Mouse (Mus musculus) lung, postnatal 4 days (tissue): Measurements from ENCODE around the gene Eif4e2.

Experiments
- DNase-seq, 2 experiments: peaks; one replicate each; pipeline ENCODE4 v3.0.0; 2021

The Eif4e2 gene

DNA sequence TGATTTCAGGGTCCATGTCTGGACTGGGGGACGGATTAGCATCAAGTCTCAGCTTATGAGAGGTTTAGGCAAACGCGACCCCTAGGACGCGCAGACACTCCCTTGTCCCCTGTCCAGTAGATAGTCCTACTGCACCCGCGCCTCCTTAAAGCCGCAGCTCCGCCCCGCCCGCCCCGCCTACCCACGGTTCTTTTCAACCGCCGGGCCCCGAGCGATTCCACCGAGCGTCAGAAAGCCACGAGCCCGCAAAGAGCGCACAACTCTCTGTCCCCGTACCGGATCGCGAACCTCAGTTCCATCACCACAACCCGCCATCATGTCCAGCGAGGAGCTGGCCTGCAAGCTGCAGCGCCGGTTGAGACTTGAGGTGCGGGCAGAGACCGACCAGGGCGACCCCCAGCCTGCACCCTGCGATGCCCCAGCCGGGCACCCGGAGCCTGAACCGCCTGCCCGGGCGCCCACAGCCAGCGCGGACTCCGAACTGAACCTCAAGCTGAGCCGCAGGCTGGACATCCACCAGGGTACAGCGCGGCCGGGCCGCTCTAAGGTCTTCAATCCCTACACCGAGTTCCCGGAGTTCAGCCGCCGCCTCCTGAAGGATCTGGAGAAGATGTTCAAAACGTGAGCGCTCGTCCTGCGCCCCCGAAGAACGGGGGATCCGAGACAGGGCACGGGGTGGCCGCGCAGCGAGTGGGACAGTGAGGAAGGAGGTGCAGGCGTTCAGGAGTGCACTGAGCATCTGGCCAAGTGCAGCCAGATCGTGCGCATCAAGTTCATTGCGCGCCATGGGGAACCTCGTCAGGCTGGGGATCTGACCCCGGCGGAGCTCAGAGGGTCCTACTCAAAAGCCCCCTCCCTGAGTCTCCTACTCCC, 50.7 kb downstream of the Eif4e2 start, which contains the start of gene Efhd1:
Gene Efhd1, plus strand, starts transcription at position 230 of the 873 bp plus-strand sequence.
- peak in 1 of 2 experiments; percentile 15 for DNase-seq

DNA sequence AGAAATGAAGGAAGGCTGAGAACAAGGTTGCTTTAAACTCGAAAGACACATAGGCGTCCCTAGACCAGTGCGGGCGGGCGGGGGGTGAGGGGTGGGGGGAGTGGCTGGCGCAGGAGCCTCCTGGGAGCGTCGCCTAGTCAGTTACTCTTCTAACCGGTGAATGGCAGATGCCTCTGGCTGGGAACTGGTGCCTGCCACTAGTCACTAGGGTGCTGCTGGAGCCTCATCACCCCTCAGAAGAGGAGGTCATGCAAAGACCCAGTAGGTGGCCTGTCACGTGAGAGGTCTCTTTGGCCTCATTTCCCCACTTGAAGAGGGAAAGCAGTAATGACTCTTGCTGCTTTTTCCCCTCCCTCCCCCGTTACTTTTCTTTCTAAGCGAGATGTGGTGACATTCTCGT, 51.5 kb downstream of the Eif4e2 start:
- no peak for DNase-seq

DNA sequence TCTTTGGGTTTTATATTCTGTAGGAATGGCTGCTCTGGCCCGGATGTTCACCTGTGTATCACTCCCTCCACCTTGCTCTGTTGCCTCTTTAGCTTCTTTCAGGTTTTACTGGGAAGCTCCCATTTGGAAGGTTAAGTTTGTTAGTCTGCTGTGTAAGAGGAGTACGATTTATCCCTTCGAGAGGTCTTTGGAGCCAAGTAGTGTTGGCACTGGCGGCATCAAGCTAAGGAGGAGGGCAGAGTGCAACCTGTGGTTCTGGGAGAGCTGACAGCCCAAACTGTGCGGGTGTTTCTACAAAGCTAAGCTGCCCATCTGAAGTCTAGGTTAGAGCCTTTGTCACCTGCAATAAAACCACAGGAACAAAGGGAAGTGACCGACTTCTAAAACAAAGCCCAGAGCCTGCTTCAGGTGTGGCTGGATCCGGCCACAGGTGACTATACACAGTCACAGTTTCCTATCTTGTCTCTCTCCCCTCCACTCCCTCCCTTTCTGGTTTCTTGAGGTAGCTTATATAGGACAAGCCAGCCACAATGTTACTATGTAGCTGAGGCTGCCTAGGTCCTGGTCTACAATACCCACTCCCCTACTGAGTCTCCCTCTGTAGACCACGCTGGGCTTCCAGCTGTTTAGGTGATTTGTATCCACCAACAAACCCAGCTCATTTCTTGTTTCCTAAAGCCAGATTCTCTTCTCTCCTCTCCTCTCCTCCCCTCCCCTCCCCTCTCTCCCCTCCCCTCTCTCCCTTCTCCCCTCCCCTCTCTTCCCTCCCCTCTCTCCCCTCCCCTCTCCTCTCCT, 52.8 kb downstream of the Eif4e2 start:
- DNase-seq = no peak

DNA sequence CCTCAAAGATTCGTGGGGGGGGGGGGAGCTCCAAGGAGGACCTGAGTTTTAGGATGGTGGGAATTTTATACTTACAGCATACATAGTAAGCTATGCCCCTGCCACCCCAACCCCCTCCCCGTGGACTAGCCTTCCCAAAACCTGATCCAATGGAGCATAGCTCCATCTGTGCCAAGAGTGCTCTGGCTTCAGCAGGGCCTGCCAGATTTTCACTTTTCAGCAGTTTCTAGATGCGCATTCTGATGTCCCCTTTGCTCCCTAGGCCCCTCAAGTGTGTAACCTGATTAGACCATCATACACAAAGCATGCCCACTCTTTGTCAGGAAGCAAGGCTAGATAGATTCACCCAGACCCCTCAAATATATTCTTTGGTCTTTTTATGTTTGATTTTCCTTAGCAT, 56.5 kb downstream of the Eif4e2 start:
- DNase-seq = no peak

DNA sequence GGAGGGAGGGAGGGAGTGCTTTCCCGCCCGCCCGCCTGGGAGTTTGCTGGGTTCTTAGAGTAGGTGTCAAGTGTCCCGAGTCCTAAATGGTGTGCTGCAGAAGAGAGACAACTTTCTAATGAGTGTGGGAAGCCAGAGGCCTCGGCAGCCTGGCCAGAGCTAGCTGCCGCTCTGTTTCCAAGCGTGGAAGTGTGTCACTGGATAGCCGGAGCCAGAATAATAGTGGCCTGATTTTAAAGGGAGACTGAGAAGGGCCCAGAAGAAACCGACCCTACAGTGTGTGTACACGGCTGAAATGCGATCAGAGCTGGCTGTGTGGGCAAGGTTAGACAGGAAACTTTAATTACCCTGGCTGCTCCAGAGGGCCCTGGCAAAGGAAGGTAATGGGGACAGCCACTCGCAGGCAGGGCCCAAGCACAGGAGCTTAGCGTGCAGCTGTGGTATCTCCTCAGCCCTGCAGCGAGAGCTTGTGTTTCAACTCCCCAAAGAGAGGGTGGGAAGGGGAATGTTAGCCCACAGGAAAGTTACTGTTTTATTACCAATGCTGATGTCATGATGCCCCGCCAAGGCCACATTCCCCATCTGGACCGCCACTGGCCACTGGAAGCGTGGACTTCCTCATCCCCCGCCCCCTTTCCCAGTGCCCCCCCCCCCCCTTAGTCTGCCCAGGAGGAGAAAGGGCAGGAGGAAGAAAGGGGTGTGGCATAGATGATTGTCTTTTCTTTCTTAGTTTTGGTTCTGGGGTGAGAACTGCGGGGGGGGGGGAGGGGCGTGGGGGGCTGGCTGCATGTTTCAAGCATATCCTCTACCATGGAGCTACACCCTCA, 57.1 kb downstream of the Eif4e2 start:
- peak in 1 of 2 experiments; percentile 39 for DNase-seq

DNA sequence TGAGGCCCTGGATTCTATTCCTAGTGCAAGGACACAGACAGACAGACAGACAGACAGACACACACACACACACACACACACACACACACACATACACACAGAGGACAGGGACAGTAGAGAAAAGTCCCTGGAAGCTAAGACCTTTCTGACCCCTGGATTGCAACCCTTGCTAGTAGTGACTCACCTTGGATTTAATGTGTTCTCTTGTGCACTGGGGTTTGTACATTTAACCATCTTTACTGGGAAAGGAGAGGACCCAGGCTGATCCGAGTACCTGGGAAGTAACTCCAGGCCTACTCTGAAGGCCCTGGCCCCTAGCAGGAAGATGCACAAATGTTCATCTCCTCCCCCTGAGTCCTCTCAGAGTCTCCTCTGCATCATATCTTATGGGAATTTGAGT, 57.9 kb downstream of the Eif4e2 start:
- no peak for DNase-seq

DNA sequence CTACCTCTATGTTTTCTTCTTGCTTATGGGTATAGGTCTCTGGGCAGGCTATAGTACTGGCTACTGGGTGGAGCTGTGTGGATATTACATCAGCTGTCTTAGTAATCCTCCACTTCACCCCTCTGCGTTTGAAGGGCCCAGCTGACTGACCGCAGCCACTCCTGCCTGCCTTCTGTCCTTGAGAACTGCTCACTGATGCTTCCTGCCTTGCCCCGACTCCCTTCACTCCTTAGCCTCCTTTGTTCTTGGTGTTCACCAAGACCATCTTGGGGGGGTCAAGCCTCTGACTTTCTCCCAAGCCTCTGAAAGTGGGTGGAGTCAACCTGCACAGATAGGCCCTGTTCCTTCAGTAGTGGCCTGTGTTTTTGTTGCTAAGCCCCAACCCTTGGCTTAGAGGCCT, 58.7 kb downstream of the Eif4e2 start:
- DNase-seq = no peak

DNA sequence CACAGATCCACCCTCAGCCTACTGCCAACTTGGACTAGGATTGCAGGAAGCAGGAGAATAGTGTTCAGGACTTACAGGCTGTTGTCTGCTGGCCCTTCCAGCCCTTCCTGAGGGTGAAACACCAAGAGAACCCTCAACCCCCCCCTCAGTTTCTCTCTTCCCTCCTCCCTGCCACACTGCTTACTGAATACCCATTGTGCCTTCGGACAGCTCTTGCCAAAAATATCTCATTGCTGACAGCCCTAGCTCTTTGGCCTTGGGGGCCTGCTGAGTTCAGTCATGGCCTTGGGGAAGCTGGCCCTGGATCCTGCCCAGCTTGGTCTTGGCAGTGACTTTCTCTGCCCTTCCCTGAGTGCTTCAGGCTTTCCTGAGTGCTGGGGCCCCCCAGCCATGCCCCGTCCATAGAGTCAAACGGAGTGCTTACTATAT, 59.8 kb downstream of the Eif4e2 start:
- peak in 1 of 2 experiments; percentile 36 for DNase-seq

DNA sequence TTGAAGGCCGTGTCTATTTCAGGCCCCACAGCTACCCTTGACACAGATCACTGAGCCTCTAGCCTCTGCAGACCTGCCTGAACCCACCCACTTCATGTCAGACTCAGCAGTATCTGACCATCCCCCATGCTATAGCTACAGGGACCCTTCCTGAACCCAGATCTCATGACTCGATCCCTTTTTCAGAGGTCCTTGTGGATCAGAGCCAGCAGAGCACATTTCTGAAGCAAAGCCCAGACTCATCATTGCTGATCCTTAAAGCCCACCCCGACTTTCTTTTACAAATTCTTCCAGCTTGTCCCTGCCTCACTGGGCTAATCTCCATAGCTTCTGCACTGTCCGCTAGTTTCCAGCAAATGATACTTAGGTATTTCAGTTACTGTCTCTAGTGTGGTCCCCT, 60.4 kb downstream of the Eif4e2 start:
- no peak for DNase-seq

DNA sequence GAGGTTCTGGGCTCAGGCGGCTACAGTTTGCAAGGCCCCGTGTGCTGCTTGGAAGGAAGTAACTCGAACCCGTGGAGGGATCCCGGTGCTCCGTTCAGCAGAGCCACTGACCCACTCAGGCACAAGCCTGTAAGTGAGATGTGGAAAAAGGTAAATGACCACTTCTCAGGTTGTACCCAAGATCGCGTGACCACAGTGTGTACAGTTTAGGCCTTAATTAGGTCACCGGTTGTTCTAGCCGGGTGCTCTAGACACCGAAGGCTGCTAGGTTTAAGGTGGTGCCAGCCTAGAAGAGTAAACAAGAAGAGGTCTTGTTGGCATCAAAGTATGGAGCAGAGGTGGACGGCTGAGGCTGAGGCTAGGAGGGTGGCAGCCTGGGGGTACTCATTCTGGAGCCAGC, 61.4 kb downstream of the Eif4e2 start:
- DNase-seq = no peak

DNA sequence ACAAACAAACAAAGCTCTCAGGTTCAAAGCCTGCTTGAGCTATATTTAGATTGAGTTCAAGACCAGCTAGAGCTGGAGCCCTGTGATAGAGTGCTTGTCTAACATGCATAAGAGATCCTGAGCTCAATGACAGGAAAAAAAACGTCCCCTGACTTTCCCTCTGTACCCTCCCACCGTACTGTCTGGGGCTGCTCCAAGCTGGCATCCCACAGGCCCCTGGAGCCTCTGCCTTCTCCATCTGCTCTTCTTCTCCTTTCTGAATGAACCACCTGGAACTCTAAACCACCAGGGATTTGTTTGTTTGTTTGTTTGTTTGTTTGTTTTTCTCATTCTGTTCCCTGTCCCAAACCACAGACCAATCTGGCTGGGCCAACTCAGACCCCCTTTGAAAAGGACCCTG, 62.3 kb downstream of the Eif4e2 start:
- no peak for DNase-seq

DNA sequence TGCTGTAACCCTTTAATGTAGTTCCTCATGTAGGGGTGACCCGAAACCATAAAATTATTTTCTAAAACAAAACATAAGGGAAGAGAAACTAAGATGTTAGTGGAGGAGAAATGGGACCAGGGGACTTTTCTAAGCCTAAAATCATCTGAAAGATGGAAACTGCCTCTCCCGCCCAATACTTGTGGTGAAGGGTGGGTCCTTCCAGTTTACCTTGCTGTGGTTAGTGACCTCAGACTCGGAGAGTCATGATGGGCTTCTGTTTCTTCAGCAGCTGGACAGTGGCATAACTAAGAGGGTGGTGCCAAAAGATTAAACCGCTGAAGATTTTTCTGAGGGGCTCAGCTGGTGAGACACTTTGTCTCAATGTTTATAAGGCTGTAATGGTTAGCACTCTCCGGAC, 66.6 kb downstream of the Eif4e2 start:
- no peak for DNase-seq

DNA sequence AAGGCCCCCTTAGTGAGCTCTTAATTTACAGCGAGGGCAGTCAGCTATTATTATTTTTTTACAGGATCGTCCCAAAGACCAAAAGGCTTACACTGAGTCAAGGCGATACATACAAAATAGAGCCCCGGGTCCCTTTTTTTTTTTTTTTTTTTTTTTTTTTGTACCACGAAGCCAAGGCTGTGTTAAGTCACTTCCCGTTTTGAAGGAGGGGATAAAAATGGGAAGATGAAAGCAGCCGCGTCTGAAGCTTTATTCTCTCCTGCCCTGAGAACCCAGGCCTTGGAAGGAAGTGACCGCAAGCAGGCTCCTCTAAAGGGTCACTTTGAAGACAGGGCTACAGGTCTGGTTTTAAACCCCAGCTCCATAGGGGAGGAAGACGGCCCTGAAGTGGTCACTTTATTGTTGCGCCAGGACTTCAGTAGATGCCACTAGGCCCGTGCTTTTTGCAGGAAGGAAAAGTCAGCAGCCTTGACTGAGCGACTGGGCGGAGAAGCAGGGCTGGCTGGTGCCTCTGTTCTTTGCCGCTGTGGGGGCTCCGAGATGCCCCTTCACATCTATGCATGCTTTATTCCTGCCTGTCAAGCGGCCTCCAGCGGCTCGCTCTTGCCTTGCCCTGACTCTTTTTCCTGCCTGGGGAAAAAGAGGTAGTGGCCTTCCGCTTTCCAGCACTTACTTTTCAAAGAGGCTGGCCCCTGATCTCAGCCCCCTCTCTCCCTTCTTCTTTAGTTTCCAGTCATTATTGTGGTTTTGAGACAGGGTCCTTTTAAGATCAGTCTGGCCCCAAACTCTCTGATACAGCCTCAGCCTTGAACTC, 68.1 kb downstream of the Eif4e2 start:
- DNase-seq = no peak

DNA sequence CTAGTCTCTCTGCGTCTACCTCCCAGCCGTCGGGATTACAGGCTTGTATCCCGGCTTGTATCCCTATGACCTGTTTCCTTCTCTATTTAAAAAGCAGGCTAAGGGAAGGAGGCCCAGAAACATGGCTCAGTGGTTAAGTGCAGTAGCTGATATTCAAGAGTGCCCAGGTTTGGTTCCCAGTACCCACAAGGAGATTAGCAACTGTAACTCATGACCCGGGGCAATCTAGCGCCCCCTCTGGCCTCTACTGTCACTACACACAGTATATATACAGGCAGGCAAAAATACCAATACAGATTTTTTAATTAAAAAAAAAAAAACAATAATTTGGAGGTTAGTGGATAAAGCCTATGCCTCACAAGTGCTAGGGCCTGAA, 68.7 kb downstream of the Eif4e2 start:
- no peak for DNase-seq

DNA sequence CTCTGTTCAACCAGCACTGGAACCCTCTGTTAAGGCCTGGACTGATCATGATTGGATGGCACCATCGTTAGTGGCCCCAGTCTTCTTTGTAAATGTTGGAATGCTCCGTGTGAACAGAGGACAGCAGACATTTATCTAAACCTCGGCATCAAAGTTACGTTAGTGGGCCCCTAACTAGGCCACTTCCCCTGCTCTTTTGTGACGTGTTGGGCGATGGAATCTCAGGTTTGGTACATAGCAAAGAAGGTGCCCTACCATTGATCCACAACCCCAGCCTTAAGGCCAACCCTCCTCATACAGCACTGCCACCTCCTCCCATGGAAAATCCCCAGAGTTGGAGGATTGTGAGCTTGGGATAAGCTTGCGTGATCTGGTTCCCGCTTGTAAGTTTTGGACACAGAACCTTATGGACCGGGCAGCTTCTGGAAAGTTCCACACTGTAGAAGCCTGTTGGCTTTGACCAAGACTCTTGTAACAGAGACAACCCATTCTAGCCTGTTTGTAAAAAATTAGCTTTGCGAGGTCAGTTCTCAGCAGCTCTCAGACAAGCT, 69.8 kb downstream of the Eif4e2 start:
- DNase-seq = no peak

DNA sequence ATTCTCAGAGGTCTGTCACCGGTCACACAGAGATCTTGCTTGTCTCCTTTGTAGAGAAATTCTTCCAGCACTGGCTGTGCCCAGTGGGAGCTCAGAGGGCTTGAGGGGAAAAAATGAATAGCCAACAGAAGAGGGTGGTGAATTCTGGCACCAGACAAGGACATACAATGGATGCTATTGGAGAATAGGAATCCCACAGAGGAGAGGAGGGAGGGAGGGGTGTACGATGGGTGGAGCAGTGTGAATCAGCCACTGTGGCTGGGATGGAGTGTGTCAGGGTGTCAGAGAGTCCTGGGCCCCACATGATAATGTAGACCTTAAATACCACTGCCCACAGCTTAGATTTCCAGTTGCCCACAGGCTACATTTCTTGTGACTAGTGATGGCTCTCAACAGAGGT, 73.4 kb downstream of the Eif4e2 start:
- DNase-seq = no peak
